Comparison of ENCODE assay signal across 24 mouse cellular contexts in genomic region chr9:86997046-86997691, GRCm38 (mm10). TPM values are rescaled to one million over a fixed set of nuclear protein-coding genes. Genes with fewer than 3 reads are reported as not detected.
"Had no signal": no experiment of that assay in that cellular context is flagged by ENCODE, and none has a peak within 500 bp of the region (broad histone marks: within the 10 kb centered on the region; RNA-seq: fewer than 3 reads in every experiment).

No protein-coding gene starts in this region.

- H3K9ac ChIP-seq: limb, embryonic 12.5 days; limb, embryonic 15.5 days; liver, embryonic 14.5 days; liver, postnatal 0 days; lung, embryonic 15.5 days; midbrain, embryonic 12.5 days had no signal

- H3K4me3 ChIP-seq: left cerebral cortex, adult 2 months; limb, embryonic 12.5 days; limb, embryonic 15.5 days; lung, embryonic 15.5 days; megakaryocyte, embryonic 14.5 days; midbrain, embryonic 12.5 days had no signal

- H3K36me3 ChIP-seq: limb, embryonic 12.5 days; limb, embryonic 15.5 days; lung, embryonic 15.5 days; midbrain, embryonic 12.5 days had no signal

- H3K4me2 ChIP-seq: limb, embryonic 12.5 days; limb, embryonic 15.5 days; liver, embryonic 11.5 days; lung, embryonic 15.5 days; midbrain, embryonic 12.5 days had no signal

- H3K27ac ChIP-seq: left cerebral cortex, adult 2 months; limb, embryonic 12.5 days; limb, embryonic 15.5 days; liver, embryonic 14.5 days; lung, embryonic 15.5 days; midbrain, embryonic 12.5 days; stomach, postnatal 0 days had no signal

- H3K9me3 ChIP-seq: limb, embryonic 15.5 days; lung, embryonic 15.5 days; midbrain, embryonic 12.5 days had no signal

- H3K4me1 ChIP-seq: limb, embryonic 12.5 days; limb, embryonic 15.5 days; lung, embryonic 15.5 days; midbrain, embryonic 12.5 days had no signal

- H3K27me3 ChIP-seq: limb, embryonic 12.5 days; limb, embryonic 15.5 days; lung, embryonic 15.5 days; megakaryocyte, embryonic 14.5 days; midbrain, embryonic 12.5 days had no signal

- DNase-seq: kidney, adult 18-20 months; kidney, postnatal 14 days; layer of hippocampus, postnatal 36 days; left cerebral cortex, postnatal 4 days; liver, postnatal 0 days; lung, postnatal 10 days; lung, postnatal 36 days; right cerebral cortex, adult 18-20 months; right cerebral cortex, postnatal 14 days; right cerebral cortex, postnatal 4 days; thymus, adult 2 months; thymus, postnatal 14 days; thymus, postnatal 4 days had no signal

- ATAC-seq: inflammation-experienced regulatory T-cells, adult 6 months; intestine, embryonic 16.5 days; liver, postnatal 0 days had no signal

RNA-seq across cellular contexts. Expression of gene Ripply2, which starts 18.2 kb away (rescaled TPM):
- polyA plus RNA-seq: inflammation-experienced regulatory T-cells, adult 6 months; limb, embryonic 12.5 days; limb, embryonic 15.5 days; liver, embryonic 11.5 days; liver, embryonic 14.5 days; liver, postnatal 0 days; lung, embryonic 15.5 days had no signal
